Mouse (Mus musculus): ENCODE measurements around the gene Zfp780b.

DNA sequence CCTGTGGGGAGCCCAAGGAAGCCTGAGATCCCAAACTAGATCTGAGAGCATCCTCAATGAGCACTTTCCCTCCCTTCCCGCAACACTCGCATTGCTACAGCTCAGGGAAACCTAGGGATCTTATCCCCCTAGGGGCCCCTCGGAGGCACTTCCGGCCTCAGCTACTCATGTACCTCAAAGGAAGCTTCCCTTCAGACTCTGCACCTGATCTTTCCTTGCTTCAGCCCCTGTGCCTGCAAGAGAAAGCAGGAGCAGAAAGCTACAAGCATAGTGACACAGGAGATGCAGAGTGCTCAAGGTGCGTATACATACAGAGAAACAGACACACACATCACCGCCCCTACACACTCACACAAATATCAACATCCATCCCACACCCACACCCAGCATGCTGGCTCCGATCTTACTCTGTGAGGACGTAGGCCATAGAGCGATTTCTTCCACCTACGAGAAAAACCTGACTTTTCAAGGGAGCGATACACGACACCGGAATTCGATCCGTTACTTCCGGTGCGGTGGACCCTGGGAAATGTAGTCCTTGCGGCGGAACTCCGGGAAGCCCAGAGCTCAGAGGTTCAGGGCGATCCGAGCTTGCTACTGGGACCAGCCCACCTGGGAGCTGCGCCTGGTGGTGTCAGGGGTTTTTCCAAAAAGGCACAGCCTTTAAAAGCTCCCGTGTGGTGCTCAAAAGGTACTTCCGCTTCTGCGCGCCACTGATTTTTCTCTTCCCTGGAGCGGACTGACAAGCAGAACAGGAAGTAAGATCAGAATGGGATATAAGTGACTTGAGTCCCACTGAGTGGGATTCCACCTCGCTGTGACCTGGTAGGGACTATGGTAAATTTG, at the start of gene Zfp780b:
- no peak for TF ChIP-seq CTCF (IDR thresholded peaks at IDR 0.05; ENCODE audit: borderline replicate concordance, control insufficient read depth, extremely low read depth, insufficient read depth, low read length, poor library complexity)
- 0 out of 2 replicates have a peak, but pooled peaks have one; percentile 27 for TF ChIP-seq POLR2A (IDR thresholded peaks at IDR 0.05; ENCODE audit: control insufficient read depth, extremely low read depth, insufficient read depth, low read length, poor library complexity)

Measured in thymus, adult 2 months (tissue).